Mouse (Mus musculus) kidney, postnatal 0 days (tissue): ENCODE results near the gene Zbp1. TPM values are rescaled to one million over a fixed set of nuclear protein-coding genes. Genes with fewer than 3 reads are reported as not detected.

Experiments
- ATAC-seq: fragments of 200-750 bp; cut with Nextera tagmentation; replicated peaks from 2 replicates; pipeline ENCODE4 v1.8.0; 2017; ENCODE audit warnings: low read depth, moderate number of reproducible peaks, moderate TSS enrichment, moderate library complexity; ENCODE audit not compliant: low FRiP score
- DNase-seq: peaks from one replicate; pipeline ENCODE4 v3.0.0-alpha.2; 2016; ENCODE audit warnings: low spot score
- H3K27ac ChIP-seq: fragments of 300-500 bp; sonication (generic); 2 replicates; pipeline ENCODE4 v1.5.1; 2014; ENCODE audit warnings: mild to moderate bottlenecking
- H3K27me3 ChIP-seq: fragments of 300-500 bp; sonication (generic); 2 replicates; pipeline ENCODE4 v1.6.1; 2014; ENCODE audit warnings: low read length, mixed read lengths; ENCODE audit not compliant: insufficient read depth
- H3K36me3 ChIP-seq: fragments of 300-500 bp; sonication (generic); 2 replicates; pipeline ENCODE4 v1.6.1; 2014; ENCODE audit warnings: low read length, mixed read lengths; ENCODE audit not compliant: insufficient read depth
- H3K4me1 ChIP-seq: fragments of 300-500 bp; sonication (generic); replicated peaks from 2 replicates; pipeline ENCODE4 v1.6.1; 2014; ENCODE audit warnings: antibody characterized with exemption, low read length, mixed read lengths; ENCODE audit not compliant: insufficient read depth
- H3K4me2 ChIP-seq: fragments of 300-500 bp; sonication (generic); 2 replicates; pipeline ENCODE4 v1.6.1; 2014; ENCODE audit warnings: mild to moderate bottlenecking, low read length, moderate library complexity, mixed read lengths
- H3K4me3 ChIP-seq: fragments of 300-500 bp; sonication (generic); replicated peaks from 2 replicates; pipeline ENCODE4 v1.5.1; 2014; ENCODE audit warnings: low read depth, low read length
- H3K9ac ChIP-seq: fragments of 300-500 bp; sonication (generic); 2 replicates; pipeline ENCODE4 v1.6.1; 2014; ENCODE audit warnings: low read depth, low read length
- H3K9me3 ChIP-seq: fragments of 300-500 bp; sonication (generic); replicated peaks from 2 replicates; pipeline ENCODE4 v1.6.1; 2016; ENCODE audit warnings: low read length, inconsistent platforms, mixed read lengths
- CTCF ChIP-seq: IDR thresholded peaks from 2 replicates; pipeline ENCODE4 v1.5.1; 2016; ENCODE audit warnings: antibody characterized with exemption, low read depth, mild to moderate bottlenecking, moderate library complexity
- WGBS: fragments of 180-500 bp; shearing (Covaris S2); extraction: QIAGEN DNeasy Blood & Tissue Kit; methylation state at CpG from one replicate; pipeline ENCODE4 v1.1.7; 2014; 5-methylcytosine and 5-hydroxymethylcytosine counted together
- polyA plus RNA-seq: library from polyadenylated mRNA; unstranded; fragments of >200 nt; fragmentation: Nextera tagmentation; extraction: Ambion mirVana; gene quantifications from 2 replicates; pipeline ENCODE4 v1.2.1, GENCODE M21; 2015

Zbp1 gene
- polyA plus RNA-seq, 1 experiment from 2014 or later = 1.7 TPM

GRCm38 (mm10) chr2:173248822-173249221 lies 30.1 kb upstream of the Zbp1 start:
- no peak for DNase-seq
- 84% methylated on average over 7 of the region's 7 CpGs for WGBS
- no peak for TF ChIP-seq CTCF

GRCm38 (mm10) chr2:173247911-173248310 lies 29.2 kb upstream of the Zbp1 start:
- DNase-seq = no peak
- no peak overlapping the region for H3K4me2 ChIP-seq
- ATAC-seq = no peak; the same call in 1 of the 2 replicates
- H3K4me1 ChIP-seq = peaks cover 68% of the 10 kb centered on the region
- WGBS = 22% methylated on average over 2 of the region's 2 CpGs
- no peak overlapping the region for H3K9ac ChIP-seq
- H3K9me3 ChIP-seq = no peaks in the 10 kb centered on the region
- no peak overlapping the region for H3K4me3 ChIP-seq
- TF ChIP-seq CTCF = no peak
- H3K36me3 ChIP-seq = no peaks in the 10 kb centered on the region
- H3K27me3 ChIP-seq = no peaks in the 10 kb centered on the region
- H3K27ac ChIP-seq = peak overlapping the region; percentile 55

More at GRCm38 (mm10) chr2:173248822-173249221, 30.1 kb upstream of the Zbp1 start:
- no peak overlapping the region for H3K9ac ChIP-seq
- peaks cover 74% of the 10 kb centered on the region for H3K4me1 ChIP-seq
- H3K4me3 ChIP-seq = no peak overlapping the region
- no peaks in the 10 kb centered on the region for H3K27me3 ChIP-seq
- ATAC-seq = no peak
- H3K36me3 ChIP-seq = no peaks in the 10 kb centered on the region
- no peak overlapping the region for H3K4me2 ChIP-seq
- no peaks in the 10 kb centered on the region for H3K9me3 ChIP-seq
- 0 out of 2 replicates have a peak overlapping the region, but pooled peaks have one; percentile 55 for H3K27ac ChIP-seq

- Histone ChIP-seq H3K4me2 (no peak overlapping the region), H3K27me3 (no peaks in the 10 kb centered on the region), H3K9ac (no peak overlapping the region), H3K9me3 (no peaks in the 10 kb centered on the region), H3K36me3 (no peaks in the 10 kb centered on the region), H3K27ac (peak overlapping the region; percentile 55), H3K4me3 (no peak overlapping the region), H3K4me1 (peaks cover 63% of the 10 kb centered on the region)
- ATAC-seq (no peak), DNase-seq (no peak)
- WGBS = 55% methylated on average over 2 of the region's 2 CpGs
- no peak for TF ChIP-seq CTCF
Measured at GRCm38 (mm10) chr2:173247197-173247596, 28.5 kb upstream of the Zbp1 start.

- Histone ChIP-seq H3K27ac (peak overlapping the region; percentile 55; the same call in 1 of the 2 replicates), H3K36me3 (0 out of 2 replicates have a peak, but pooled peaks cover 1% of the 10 kb centered on the region), H3K4me2 (no peak overlapping the region), H3K9me3 (no peaks in the 10 kb centered on the region), H3K9ac (no peak overlapping the region), H3K4me3 (no peak overlapping the region), H3K4me1 (peaks cover 58% of the 10 kb centered on the region), H3K27me3 (no peaks in the 10 kb centered on the region)
- peak; percentile 53 for TF ChIP-seq CTCF
- DNase-seq = no peak
- WGBS = 78% methylated on average over 8 of the region's 8 CpGs
- no peak for ATAC-seq
Measured at GRCm38 (mm10) chr2:173246688-173247087, 28.0 kb upstream of the Zbp1 start.

- 83% methylated on average over 20 of the region's 20 CpGs for WGBS
- DNase-seq = no peak
- Histone ChIP-seq H3K4me2 (no peak overlapping the region), H3K9ac (no peak overlapping the region), H3K36me3 (0 out of 2 replicates have a peak, but pooled peaks cover 6% of the 10 kb centered on the region), H3K4me1 (peaks cover 44% of the 10 kb centered on the region), H3K27ac (no peak overlapping the region), H3K9me3 (no peaks in the 10 kb centered on the region), H3K4me3 (no peak overlapping the region), H3K27me3 (no peaks in the 10 kb centered on the region)
- no peak for ATAC-seq
- no peak for TF ChIP-seq CTCF
Measured at GRCm38 (mm10) chr2:173245258-173245657, 26.5 kb upstream of the Zbp1 start.

- Histone ChIP-seq H3K27me3 (no peaks in the 10 kb centered on the region), H3K9ac (no peak overlapping the region), H3K4me3 (no peak overlapping the region), H3K27ac (no peak overlapping the region), H3K4me2 (no peak overlapping the region), H3K36me3 (0 out of 2 replicates have a peak, but pooled peaks cover 6% of the 10 kb centered on the region), H3K4me1 (peaks cover 33% of the 10 kb centered on the region), H3K9me3 (no peaks in the 10 kb centered on the region)
- no peak for TF ChIP-seq CTCF
- no peak for DNase-seq
- no peak for ATAC-seq
- 50% methylated on average over 3 of the region's 3 CpGs for WGBS
Measured at GRCm38 (mm10) chr2:173244108-173244507, 25.4 kb upstream of the Zbp1 start.

- WGBS = 67% methylated on average over 9 of the region's 9 CpGs
- ATAC-seq (no peak), DNase-seq (no peak)
- Histone ChIP-seq H3K4me2 (no peak overlapping the region), H3K9ac (no peak overlapping the region), H3K9me3 (no peaks in the 10 kb centered on the region), H3K4me1 (peaks cover 30% of the 10 kb centered on the region), H3K27ac (no peak overlapping the region), H3K4me3 (no peak overlapping the region), H3K36me3 (0 out of 2 replicates have a peak, but pooled peaks cover 6% of the 10 kb centered on the region), H3K27me3 (no peaks in the 10 kb centered on the region)
- TF ChIP-seq CTCF = no peak
Measured at GRCm38 (mm10) chr2:173243616-173244015, 24.9 kb upstream of the Zbp1 start.
